Mouse (Mus musculus) midbrain, embryonic 13.5 days (tissue): ENCODE measurements around the gene Drap1. TPM values are rescaled to one million over a fixed set of nuclear protein-coding genes. Genes with fewer than 3 reads are reported as not detected.
A peak's percentile ranks its signal among the peaks of the same experiment; 100 is the strongest.

Experiments
- ATAC-seq: fragments of 200-750 bp; cut with Nextera tagmentation; 2 replicates; pipeline ENCODE4 v1.8.0; 2017; ENCODE audit warnings: mild to moderate bottlenecking, moderate TSS enrichment, moderate library complexity
- H3K27ac ChIP-seq: fragments of 300-500 bp; sonication (generic); 2 replicates; pipeline ENCODE4 v1.5.1; 2015; ENCODE audit warnings: inconsistent platforms, mild to moderate bottlenecking, moderate library complexity
- H3K27me3 ChIP-seq: fragments of 300-500 bp; sonication (generic); 2 replicates; pipeline ENCODE4 v1.6.1; 2015; ENCODE audit warnings: mild to moderate bottlenecking, inconsistent platforms
- H3K36me3 ChIP-seq: fragments of 300-500 bp; sonication (generic); 2 replicates; pipeline ENCODE4 v1.6.1; 2015; ENCODE audit warnings: mild to moderate bottlenecking, inconsistent platforms
- H3K4me1 ChIP-seq: fragments of 300-500 bp; sonication (generic); replicated peaks from 2 replicates; pipeline ENCODE4 v1.6.1; 2015; ENCODE audit warnings: inconsistent platforms
- H3K4me2 ChIP-seq: fragments of 300-500 bp; sonication (generic); replicated peaks from 2 replicates; pipeline ENCODE4 v1.6.1; 2015; ENCODE audit warnings: moderate library complexity, mild to moderate bottlenecking, inconsistent platforms
- H3K4me3 ChIP-seq: fragments of 300-500 bp; sonication (generic); replicated peaks from 2 replicates; pipeline ENCODE4 v1.5.1; 2015; ENCODE audit warnings: mild to moderate bottlenecking, inconsistent platforms
- H3K9ac ChIP-seq: fragments of 300-500 bp; sonication (generic); replicated peaks from 2 replicates; pipeline ENCODE4 v1.6.1; 2015; ENCODE audit warnings: mild to moderate bottlenecking, inconsistent platforms
- H3K9me3 ChIP-seq: fragments of 300-500 bp; sonication (generic); 2 replicates; pipeline ENCODE4 v1.6.1; 2016; ENCODE audit warnings: mild to moderate bottlenecking, inconsistent platforms
- WGBS: fragments of 180-500 bp; shearing (Covaris S2); methylation state at CpG from one replicate; pipeline ENCODE4 v1.1.7; 2015; 5-methylcytosine and 5-hydroxymethylcytosine counted together
- polyA plus RNA-seq: library from polyadenylated mRNA; unstranded; fragments of >200 nt; fragmentation: Nextera tagmentation; extraction: Ambion mirVana; gene quantifications from 2 replicates; pipeline ENCODE4 v1.2.1, GENCODE M21; 2015

Gene Drap1
- polyA plus RNA-seq, 1 experiment from 2014 or later = 313 TPM

GRCm38 (mm10) chr19:5459896-5460295, 35.1 kb upstream of the Drap1 start:
- peak overlapping the region; percentile 77 for H3K4me3 ChIP-seq
- peaks cover 58% of the 10 kb centered on the region for H3K4me1 ChIP-seq
- peaks cover 21% of the 10 kb centered on the region for H3K36me3 ChIP-seq
- ATAC-seq = no peak
- H3K27me3 ChIP-seq = peaks cover 15% of the 10 kb centered on the region
- H3K9me3 ChIP-seq = no peaks in the 10 kb centered on the region
- H3K27ac ChIP-seq = peak overlapping the region; percentile 82
- H3K9ac ChIP-seq = peak overlapping the region; percentile 85
- H3K4me2 ChIP-seq = peak overlapping the region; percentile 86
- WGBS = 23% methylated on average over 3 of the region's 3 CpGs

- WGBS = 73% methylated on average over 7 of the region's 7 CpGs
- Histone ChIP-seq H3K4me3 (no peak overlapping the region), H3K36me3 (peaks cover 14% of the 10 kb centered on the region), H3K4me1 (peaks cover 53% of the 10 kb centered on the region), H3K27ac (no peak overlapping the region), H3K9ac (no peak overlapping the region), H3K27me3 (peaks cover 15% of the 10 kb centered on the region), H3K4me2 (no peak overlapping the region), H3K9me3 (no peaks in the 10 kb centered on the region)
- ATAC-seq = no peak
These were observed 34.2 kb upstream of the Drap1 start for GRCm38 (mm10) chr19:5459019-5459418.

GRCm38 (mm10) chr19:5457746-5458442, 33.1 kb upstream of the Drap1 start, which contains the start of gene Ccdc85b:
TSS of gene Ccdc85b (minus strand) at chr19:5457894.
- Histone ChIP-seq H3K36me3 (peaks cover 10% of the 10 kb centered on the region), H3K4me1 (peaks cover 45% of the 10 kb centered on the region), H3K4me3 (peak within 1 kb of the TSS; percentile 79), H3K9ac (peak within 1 kb of the TSS; percentile 93), H3K27ac (peak within 1 kb of the TSS; percentile 97), H3K27me3 (peaks cover 15% of the 10 kb centered on the region), H3K9me3 (no peaks in the 10 kb centered on the region), H3K4me2 (peak within 1 kb of the TSS; percentile 99)
- ATAC-seq = peak; percentile 18; the same call in 1 of the 2 replicates
- WGBS = 15% methylated on average over 14 of the region's 14 CpGs

GRCm38 (mm10) chr19:5456922-5457745, 32.4 kb upstream of the Drap1 start:
- Histone ChIP-seq H3K27me3 (peaks cover 15% of the 10 kb centered on the region), H3K36me3 (peaks cover 4% of the 10 kb centered on the region), H3K9me3 (no peaks in the 10 kb centered on the region), H3K9ac (peak overlapping the region; percentile 93), H3K4me1 (peaks cover 45% of the 10 kb centered on the region), H3K4me2 (peak overlapping the region; percentile 99), H3K27ac (peak overlapping the region; percentile 97), H3K4me3 (peak overlapping the region; percentile 79)
- ATAC-seq = peak; percentile 93
- WGBS = under 1% methylated on average over 69 of the region's 70 CpGs

- Histone ChIP-seq H3K4me3 (peak overlapping the region; percentile 79), H3K36me3 (peaks cover 4% of the 10 kb centered on the region), H3K4me1 (peaks cover 39% of the 10 kb centered on the region), H3K9ac (peak overlapping the region; percentile 93), H3K4me2 (peak overlapping the region; percentile 99), H3K9me3 (no peaks in the 10 kb centered on the region), H3K27ac (peak overlapping the region; percentile 97), H3K27me3 (peaks cover 19% of the 10 kb centered on the region)
- WGBS = 3% methylated on average over 26 of the region's 26 CpGs
- ATAC-seq = no peak
These were observed 31.6 kb upstream of the Drap1 start for GRCm38 (mm10) chr19:5456241-5456921.

GRCm38 (mm10) chr19:5455568-5455967, 30.8 kb upstream of the Drap1 start:
- H3K27ac ChIP-seq = no peak overlapping the region
- peaks cover 27% of the 10 kb centered on the region for H3K27me3 ChIP-seq
- peaks cover 4% of the 10 kb centered on the region for H3K36me3 ChIP-seq
- no peak for ATAC-seq
- 63% methylated on average over 8 of the region's 8 CpGs for WGBS
- H3K4me2 ChIP-seq = peak overlapping the region; percentile 99
- H3K4me3 ChIP-seq = peak overlapping the region; percentile 79
- peak overlapping the region; percentile 93 for H3K9ac ChIP-seq
- H3K9me3 ChIP-seq = no peaks in the 10 kb centered on the region
- H3K4me1 ChIP-seq = peaks cover 33% of the 10 kb centered on the region

- peak overlapping the region; percentile 79; the same call in 1 of the 2 replicates for H3K4me3 ChIP-seq
- ATAC-seq = no peak
- H3K9ac ChIP-seq = peak overlapping the region; percentile 93
- peaks cover 33% of the 10 kb centered on the region for H3K4me1 ChIP-seq
- 84% methylated on average over 12 of the region's 12 CpGs for WGBS
- H3K4me2 ChIP-seq = peak overlapping the region; percentile 99
- no peaks in the 10 kb centered on the region for H3K9me3 ChIP-seq
- peaks cover 33% of the 10 kb centered on the region for H3K27me3 ChIP-seq
- H3K27ac ChIP-seq = no peak overlapping the region
- peaks cover 4% of the 10 kb centered on the region for H3K36me3 ChIP-seq
These were observed 30.3 kb upstream of the Drap1 start for GRCm38 (mm10) chr19:5455037-5455436.

- peaks cover 40% of the 10 kb centered on the region for H3K4me1 ChIP-seq
- ATAC-seq = no peak
- H3K27me3 ChIP-seq = peaks cover 50% of the 10 kb centered on the region
- no peak overlapping the region for H3K4me2 ChIP-seq
- no peak overlapping the region for H3K9ac ChIP-seq
- H3K4me3 ChIP-seq = no peak overlapping the region
- no peaks in the 10 kb centered on the region for H3K9me3 ChIP-seq
- peaks cover 4% of the 10 kb centered on the region for H3K36me3 ChIP-seq
- H3K27ac ChIP-seq = no peak overlapping the region
- WGBS = 77% methylated on average over 6 of the region's 6 CpGs
These were observed 27.0 kb upstream of the Drap1 start for GRCm38 (mm10) chr19:5451766-5452165.

GRCm38 (mm10) chr19:5449673-5450072, 24.9 kb upstream of the Drap1 start:
- H3K4me3 ChIP-seq = no peak overlapping the region
- peaks cover 19% of the 10 kb centered on the region for H3K4me1 ChIP-seq
- peaks cover 4% of the 10 kb centered on the region for H3K36me3 ChIP-seq
- H3K4me2 ChIP-seq = no peak overlapping the region
- no peak overlapping the region for H3K9ac ChIP-seq
- H3K27me3 ChIP-seq = peaks cover 69% of the 10 kb centered on the region
- ATAC-seq = no peak
- H3K27ac ChIP-seq = no peak overlapping the region
- H3K9me3 ChIP-seq = no peaks in the 10 kb centered on the region
- 87% methylated on average over 3 of the region's 3 CpGs for WGBS

- peaks cover 18% of the 10 kb centered on the region for H3K4me1 ChIP-seq
- H3K36me3 ChIP-seq = no peaks in the 10 kb centered on the region
- H3K27me3 ChIP-seq = peaks cover 76% of the 10 kb centered on the region
- H3K4me2 ChIP-seq = peak overlapping the region; percentile 84
- peak overlapping the region; percentile 51; the same call in 1 of the 2 replicates for H3K9ac ChIP-seq
- WGBS = 7% methylated on average over 36 of the region's 36 CpGs
- H3K27ac ChIP-seq = no peak overlapping the region
- peak overlapping the region; percentile 43 for H3K4me3 ChIP-seq
- no peaks in the 10 kb centered on the region for H3K9me3 ChIP-seq
- peak; percentile 21; the same call in 1 of the 2 replicates for ATAC-seq
These were observed 23.8 kb upstream of the Drap1 start for GRCm38 (mm10) chr19:5448354-5449150.
